Mouse (Mus musculus) heart, adult 8-10 months (tissue): ENCODE data around the gene Hspg2. TPM values are rescaled to one million over a fixed set of nuclear protein-coding genes. Genes with fewer than 3 reads are reported as not detected.
A peak's percentile ranks its signal among the peaks of the same experiment; 100 is the strongest.

Source experiments
- DNase-seq: peaks from one replicate; pipeline ENCODE4 v3.0.0; 2022; ENCODE audit warnings: low spot score
- total RNA-seq, 4 experiments: library from RNA; stranded (reverse); gene quantifications; 2 replicates each; pipeline ENCODE4 v1.2.4; 2022

Hspg2 gene
- total RNA-seq, 4 experiments from 2014 or later: 124 to 205 (median 189) TPM

DNA sequence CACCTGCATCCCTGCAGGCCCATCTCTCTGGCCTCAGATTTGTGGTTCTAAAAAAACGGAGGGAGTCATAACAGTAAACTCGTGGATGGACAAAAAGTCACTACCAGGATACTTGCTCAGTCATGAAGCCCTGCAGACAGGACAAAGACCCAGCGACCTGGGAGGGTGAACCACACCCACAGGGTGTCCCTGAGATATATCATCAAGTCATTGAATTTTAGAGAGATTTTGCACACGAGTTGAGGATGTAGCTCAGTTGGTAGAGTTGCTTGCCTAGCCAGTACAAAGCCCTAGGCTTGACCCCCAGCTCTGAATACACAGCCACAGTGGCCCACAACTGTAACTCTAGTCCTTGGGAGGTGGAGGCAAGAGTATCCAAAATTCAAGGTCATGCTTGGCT is 7.4 kb upstream of the Hspg2 start:
- DNase-seq: no peak

GRCm38 (mm10) chr4:137461981-137462690 is 6.4 kb upstream of the Hspg2 start:
- no peak for DNase-seq

GRCm38 (mm10) chr4:137465125-137465787 is 3.3 kb upstream of the Hspg2 start:
- no peak for DNase-seq

- no peak for DNase-seq
These were observed 1.6 kb upstream of the Hspg2 start for GRCm38 (mm10) chr4:137466991-137467390.

- DNase-seq: no peak
These were observed 1.0 kb upstream of the Hspg2 start for GRCm38 (mm10) chr4:137467525-137467924.

DNA sequence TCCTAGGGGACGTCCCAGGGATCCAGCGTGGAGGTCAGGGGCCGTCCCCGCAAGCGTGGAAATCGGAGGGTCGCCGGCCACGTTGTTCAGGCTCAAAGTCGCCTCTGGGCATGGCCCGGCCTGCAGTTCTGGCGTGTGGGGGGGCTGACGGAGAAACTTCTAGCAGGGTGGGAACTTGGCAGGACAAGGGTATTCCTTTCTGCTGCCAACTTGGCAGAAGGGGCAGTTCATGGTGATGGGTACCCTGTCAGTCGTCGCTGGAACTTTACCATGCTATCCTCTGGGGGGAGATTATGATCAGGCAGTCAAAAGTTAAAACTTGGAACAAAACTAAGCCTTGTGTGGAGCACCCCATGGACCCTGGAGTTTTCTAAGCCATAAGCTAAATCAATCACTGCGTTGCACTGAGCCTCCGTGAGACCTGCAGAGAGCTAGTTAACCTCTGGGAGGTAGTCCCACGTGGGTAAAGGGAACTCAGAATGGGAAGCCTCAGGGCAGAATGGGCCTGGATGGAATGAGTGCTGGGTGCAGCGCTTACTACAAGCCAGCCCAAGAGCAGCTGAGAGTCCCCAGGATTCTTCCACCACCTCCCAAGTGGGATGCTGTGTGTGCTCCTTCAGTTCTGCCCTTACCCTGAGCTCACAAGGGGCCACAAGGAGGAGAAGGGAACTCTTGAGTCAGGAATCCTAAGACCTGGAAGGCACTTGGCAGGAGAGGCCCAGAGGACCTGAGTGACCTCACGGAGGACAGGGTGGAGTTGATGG is 694 bp downstream of the Hspg2 start:
- DNase-seq: no peak

GRCm38 (mm10) chr4:137469845-137470692 is 1.5 kb downstream of the Hspg2 start:
- DNase-seq: no peak

GRCm38 (mm10) chr4:137470701-137471317 is 2.2 kb downstream of the Hspg2 start:
- DNase-seq: no peak

DNA sequence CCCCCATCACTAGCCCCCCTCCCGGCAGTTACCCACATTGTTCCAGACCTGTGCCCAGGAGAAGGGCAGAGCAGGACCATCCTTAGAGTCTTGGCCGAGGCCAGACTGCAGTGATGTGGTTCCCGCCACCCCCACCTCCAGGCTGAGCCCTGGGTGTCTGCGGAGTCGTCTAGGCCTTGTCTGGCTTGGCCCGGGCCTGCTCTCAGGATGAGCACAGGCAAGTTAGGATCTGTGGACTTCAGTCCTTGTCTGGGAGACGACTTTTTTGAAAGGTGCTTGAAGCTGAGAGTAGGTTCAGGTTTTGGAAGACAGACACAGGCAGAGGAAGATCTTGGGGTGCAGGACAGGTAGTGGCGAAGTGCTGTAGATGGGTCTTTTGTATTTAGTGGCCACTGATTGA is 2.8 kb downstream of the Hspg2 start:
- no peak for DNase-seq

DNA sequence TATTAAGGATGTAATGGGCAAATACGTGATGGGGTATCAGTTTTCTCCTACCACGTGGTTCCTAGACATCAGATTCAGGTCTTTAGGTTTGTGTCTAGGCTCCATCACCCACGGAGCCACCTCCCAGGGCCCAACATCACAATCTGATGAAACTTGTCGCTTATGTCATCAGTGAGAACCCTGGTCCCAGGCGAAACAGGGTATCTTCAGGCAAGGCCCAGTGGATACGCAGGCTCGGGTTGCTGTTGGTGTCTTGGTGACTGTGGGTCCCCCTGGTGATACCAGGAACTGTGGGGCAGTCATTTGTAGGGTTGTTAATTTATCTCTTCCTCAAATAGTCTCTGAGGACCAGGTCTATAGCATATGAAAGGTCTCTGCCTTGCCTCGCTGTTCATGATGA is 4.7 kb downstream of the Hspg2 start:
- DNase-seq: no peak

GRCm38 (mm10) chr4:137473701-137474388 is 5.3 kb downstream of the Hspg2 start:
- no peak for DNase-seq

GRCm38 (mm10) chr4:137474694-137475093 is 6.1 kb downstream of the Hspg2 start:
- DNase-seq: no peak

DNA sequence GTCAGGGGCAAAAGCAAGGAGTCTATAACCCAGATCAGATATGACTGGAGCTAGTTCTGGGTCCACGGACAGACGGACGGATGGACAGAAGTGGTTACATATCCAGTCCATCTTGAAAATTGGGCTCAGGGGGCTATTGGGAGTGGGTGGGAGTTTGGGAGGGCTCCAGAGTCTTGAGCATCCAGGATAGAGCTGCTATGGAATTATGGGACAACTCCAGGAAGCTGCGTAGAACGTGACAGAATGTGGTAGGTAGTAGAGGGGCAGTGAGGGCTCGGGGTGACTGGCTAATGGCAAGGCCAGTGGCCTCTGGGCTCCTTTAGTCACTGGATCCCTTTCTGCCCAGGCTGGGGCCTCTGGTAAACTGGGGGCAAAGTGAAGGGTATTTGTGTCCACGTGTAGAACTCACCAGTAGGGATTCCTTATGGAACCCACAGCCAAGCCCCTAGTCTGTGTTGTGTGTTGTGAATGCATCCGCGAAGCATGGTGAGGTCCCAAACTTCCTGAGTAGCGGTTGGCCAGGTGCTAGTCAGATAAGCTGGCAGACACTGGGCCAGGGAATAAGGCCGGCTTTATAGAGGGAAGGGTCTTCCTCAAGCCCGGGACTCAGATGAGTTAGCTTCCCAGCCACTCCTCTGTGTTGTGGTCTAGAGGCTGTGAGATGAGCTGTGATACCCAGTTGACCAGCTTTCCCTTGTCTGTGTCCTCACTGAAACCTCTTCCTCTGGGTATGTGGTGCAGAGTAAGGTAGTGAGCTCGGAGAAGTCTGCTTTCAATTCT is 6.9 kb downstream of the Hspg2 start:
- DNase-seq: no peak

GRCm38 (mm10) chr4:137476065-137476760 is 7.6 kb downstream of the Hspg2 start:
- peak; percentile 90 for DNase-seq

- peak; percentile 82 for DNase-seq
These were observed 8.2 kb downstream of the Hspg2 start for GRCm38 (mm10) chr4:137476761-137477237.

- no peak for DNase-seq
These were observed 9.0 kb downstream of the Hspg2 start for GRCm38 (mm10) chr4:137477611-137478010.

GRCm38 (mm10) chr4:137478306-137478705 is 9.7 kb downstream of the Hspg2 start:
- DNase-seq: peak; percentile 84

DNA sequence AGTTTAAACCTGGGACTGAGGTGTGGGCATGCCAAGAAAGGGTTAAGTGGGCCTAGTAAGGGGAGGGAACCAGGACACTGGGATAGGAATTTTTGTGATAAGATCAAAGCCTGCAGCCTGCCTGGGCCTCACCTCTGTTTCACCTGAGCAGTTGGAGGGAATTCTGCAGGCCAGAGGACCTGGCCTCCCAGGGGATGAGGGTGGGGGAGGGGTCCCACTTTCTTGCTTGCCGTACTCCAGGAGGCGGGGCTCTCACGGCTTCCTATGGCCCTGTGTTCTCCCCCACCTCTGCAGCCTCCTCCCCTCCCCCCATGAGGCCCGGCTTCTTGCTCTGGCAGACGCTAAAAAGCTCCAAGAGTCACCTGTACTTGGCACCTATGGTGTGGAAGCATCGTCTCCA is 11.2 kb downstream of the Hspg2 start:
- no peak for DNase-seq
